Mouse (Mus musculus) G1E-ER4 (cell line): ENCODE data around the gene Pcsk5. TPM values are rescaled to one million over a fixed set of nuclear protein-coding genes. Genes with fewer than 3 reads are reported as not detected.

Experiments
- GATA1 ChIP-seq: IDR thresholded peaks from one replicate; pipeline ENCODE4 v1.8.0; 2012; ENCODE audit warnings: low read length, inconsistent platforms
- polyA plus RNA-seq: library from polyadenylated mRNA; stranded (reverse); fragments of >175 nt; gene quantifications from 2 replicates; pipeline ENCODE4 v1.2.3, GENCODE M21; 2012

Pcsk5 gene
- polyA plus RNA-seq, 1 experiment: not detected

GRCm38 (mm10) chr19:17828414-17828813 lies 9.0 kb downstream of the Pcsk5 start:
- TF ChIP-seq GATA1: no peak

GRCm38 (mm10) chr19:17826694-17827093 lies 10.7 kb downstream of the Pcsk5 start:
- TF ChIP-seq GATA1: no peak

GRCm38 (mm10) chr19:17820046-17820445 lies 17.4 kb downstream of the Pcsk5 start:
- no peak for TF ChIP-seq GATA1

DNA sequence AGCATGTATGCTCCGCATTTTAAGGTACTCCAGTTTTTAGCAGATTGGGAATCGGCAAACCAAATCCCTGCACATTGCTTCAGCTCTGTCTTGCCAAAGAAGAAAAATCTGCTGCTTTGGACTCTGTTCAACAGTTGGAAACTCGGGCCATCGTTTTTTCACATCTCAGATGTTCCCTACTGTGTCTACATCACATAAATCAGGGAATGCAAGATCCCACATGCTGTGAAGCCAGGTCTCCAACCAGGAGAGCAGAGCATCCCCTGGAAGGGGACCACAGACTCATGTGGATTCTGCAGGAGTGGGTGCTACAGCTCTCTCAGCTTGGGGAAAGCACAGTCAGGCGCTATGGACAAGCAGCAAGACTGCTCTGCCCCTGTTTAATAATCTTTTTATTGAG lies 18.4 kb downstream of the Pcsk5 start:
- no peak for TF ChIP-seq GATA1

DNA sequence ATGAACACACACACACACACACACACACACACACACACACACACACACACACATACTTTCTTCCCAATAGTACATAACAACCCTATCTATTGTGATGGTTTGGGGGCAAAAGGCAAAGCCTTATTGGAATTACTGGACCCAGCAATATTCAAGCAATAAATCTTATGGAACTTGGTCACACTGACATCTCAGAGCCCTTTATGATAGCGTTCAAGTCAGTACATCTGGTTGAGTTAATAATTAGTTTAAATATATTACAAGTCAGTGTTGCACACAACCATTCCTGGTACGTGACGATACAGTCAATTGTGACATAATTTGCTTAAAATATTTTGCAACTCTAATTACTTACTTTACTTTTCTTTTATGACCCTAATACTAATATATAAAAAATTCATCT lies 22.4 kb downstream of the Pcsk5 start:
- TF ChIP-seq GATA1: no peak

- TF ChIP-seq GATA1: peak; percentile 12
Measured at GRCm38 (mm10) chr19:17813449-17813990, 23.9 kb downstream of the Pcsk5 start.

GRCm38 (mm10) chr19:17812661-17813060 lies 24.8 kb downstream of the Pcsk5 start:
- no peak for TF ChIP-seq GATA1

GRCm38 (mm10) chr19:17806626-17807025 lies 30.8 kb downstream of the Pcsk5 start:
- no peak for TF ChIP-seq GATA1

GRCm38 (mm10) chr19:17800798-17801197 lies 36.6 kb downstream of the Pcsk5 start:
- no peak for TF ChIP-seq GATA1

- no peak for TF ChIP-seq GATA1
Measured at GRCm38 (mm10) chr19:17799419-17800185, 37.8 kb downstream of the Pcsk5 start.

GRCm38 (mm10) chr19:17793457-17793856 lies 44.0 kb downstream of the Pcsk5 start:
- no peak for TF ChIP-seq GATA1

DNA sequence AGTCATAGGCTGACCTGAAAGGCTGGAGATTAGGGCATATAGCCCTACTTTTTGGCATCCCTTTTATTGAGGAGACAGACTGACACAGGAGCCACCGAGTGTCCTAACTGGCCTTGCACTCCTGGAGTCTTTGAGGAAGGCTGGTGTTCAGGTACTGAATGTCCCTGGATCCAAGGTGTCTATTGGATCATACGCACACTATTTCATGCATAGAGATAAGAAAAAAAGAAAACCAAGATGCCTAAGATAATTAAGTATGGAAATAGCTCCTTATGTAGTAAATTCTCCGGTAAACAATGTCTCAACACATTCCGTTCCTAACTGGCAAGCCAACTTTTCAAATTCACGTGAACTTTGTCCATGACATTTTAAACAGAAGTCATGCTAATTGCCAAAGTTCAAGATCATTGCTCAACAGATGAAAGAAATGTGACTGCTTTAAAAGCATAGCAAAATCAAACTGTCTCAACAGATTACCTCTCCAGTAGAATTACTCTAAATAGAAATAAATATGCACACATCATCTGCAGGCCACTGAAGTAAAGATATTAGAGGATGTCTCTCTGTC lies 45.9 kb downstream of the Pcsk5 start:
- no peak for TF ChIP-seq GATA1

DNA sequence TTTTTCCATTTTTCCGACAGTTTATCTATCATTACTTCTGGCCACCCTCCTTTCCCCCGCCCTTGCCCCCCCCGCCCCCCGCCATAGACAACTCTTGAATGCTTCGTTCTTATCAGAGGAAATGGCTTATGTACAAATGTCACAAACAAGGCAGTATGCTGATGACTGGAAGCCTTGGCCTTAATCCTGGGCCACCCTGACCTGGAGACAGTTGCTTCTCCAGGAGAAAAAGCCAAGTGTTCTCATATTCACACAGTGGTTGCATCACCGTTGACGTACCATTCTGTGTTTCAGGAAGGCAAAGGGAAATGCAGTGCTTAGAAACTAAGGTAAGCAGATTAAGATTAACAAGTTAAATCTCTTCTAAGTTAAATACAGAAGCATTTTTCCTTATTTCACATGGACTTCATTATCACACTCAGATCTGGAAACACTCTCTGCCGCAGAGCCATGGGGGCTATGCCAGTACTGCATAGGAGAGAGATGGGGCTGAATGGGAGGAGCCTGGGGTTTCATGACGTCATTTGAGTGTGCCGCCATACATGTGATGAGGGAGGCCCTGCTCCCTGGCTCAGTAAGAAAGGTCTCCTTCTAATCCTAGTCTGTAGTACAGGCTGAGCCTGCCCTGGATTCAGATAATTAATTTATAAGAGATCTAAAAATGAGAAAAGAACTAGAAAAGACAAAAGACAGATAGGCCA lies 48.7 kb downstream of the Pcsk5 start:
- no peak for TF ChIP-seq GATA1

- no peak for TF ChIP-seq GATA1
Measured at GRCm38 (mm10) chr19:17786744-17787143, 50.7 kb downstream of the Pcsk5 start.

GRCm38 (mm10) chr19:17784401-17785192 lies 52.8 kb downstream of the Pcsk5 start:
- TF ChIP-seq GATA1: no peak

- TF ChIP-seq GATA1: no peak
Measured at GRCm38 (mm10) chr19:17783231-17783630, 54.2 kb downstream of the Pcsk5 start.

GRCm38 (mm10) chr19:17781323-17781722 lies 56.1 kb downstream of the Pcsk5 start:
- TF ChIP-seq GATA1: no peak
